Mouse (Mus musculus) brain, embryonic 14.5 days (tissue): Measurements from ENCODE around the gene Aak1.

Experiments
- CTCF ChIP-seq: fragments of 200-500 bp; IDR thresholded peaks from 2 replicates; pipeline ENCODE4 v1.5.1; 2012; ENCODE audit warnings: inconsistent platforms, mild to moderate bottlenecking, moderate library complexity, borderline replicate concordance; ENCODE audit not compliant: insufficient read depth, insufficient read length; ENCODE audit errors: extremely low read depth
- POLR2A ChIP-seq: fragments of 200-500 bp; IDR thresholded peaks from 2 replicates; pipeline ENCODE4 v1.6.1; 2012; ENCODE audit warnings: mild to moderate bottlenecking, inconsistent platforms, borderline replicate concordance; ENCODE audit not compliant: poor library complexity, insufficient read depth, insufficient read length, severe bottlenecking; ENCODE audit errors: extremely low read depth

GRCm38 (mm10) chr6:86939797-86940196 lies 90.5 kb downstream of the Aak1 start:
- TF ChIP-seq CTCF: no peak
- no peak for TF ChIP-seq POLR2A
